Mouse (Mus musculus): ENCODE results near the gene Olfr828.

The Olfr828 gene

DNA sequence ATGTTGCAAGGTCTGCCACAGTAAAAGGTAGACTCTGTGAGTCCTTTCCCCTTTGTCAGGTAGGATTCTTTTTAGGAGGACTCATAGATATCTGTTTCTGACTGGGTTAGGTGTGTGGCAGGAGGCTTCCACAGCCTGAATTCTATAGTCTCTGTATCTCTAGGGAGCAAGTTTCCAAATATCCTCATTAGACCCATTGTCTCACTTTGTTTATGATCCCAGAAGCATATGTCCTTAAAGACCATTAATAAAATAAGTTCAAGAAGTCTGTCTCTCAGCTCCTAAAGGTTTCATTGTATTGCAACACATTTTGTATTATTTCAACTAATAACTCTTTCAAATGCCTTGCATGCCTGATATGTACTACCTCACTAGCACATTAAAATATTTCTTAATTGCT, at the start of gene Olfr828:
Gene Olfr828 (minus strand): TSS at position 101 of the 400 bp plus-strand sequence.
- DNase-seq (ENCODE audit: low spot score), result no peak

DNA sequence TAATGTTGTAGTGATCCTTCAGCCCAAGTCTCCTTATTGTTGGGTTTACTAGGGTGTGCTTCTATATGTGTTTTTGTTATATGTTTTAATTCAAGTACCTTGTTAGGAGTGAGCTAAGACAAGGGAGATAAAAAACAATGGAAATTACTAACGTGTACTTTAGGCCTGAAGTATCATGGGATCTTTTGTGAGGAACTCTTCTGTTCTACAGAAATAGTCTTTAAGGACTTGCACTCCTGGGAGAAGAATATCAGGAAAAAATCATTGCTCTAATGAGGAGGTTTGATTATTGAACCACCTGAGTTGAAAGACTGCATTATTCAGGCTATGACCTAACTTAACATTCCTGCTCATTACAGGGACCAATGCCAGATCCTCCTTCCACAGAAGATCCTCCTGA, 35.3 kb upstream of the Olfr828 start, which contains the start of gene Olfr829:
Gene Olfr829 (plus strand): TSS at position 301 of the 400 bp plus-strand sequence.
- DNase-seq (ENCODE audit: low spot score), result no peak

DNA sequence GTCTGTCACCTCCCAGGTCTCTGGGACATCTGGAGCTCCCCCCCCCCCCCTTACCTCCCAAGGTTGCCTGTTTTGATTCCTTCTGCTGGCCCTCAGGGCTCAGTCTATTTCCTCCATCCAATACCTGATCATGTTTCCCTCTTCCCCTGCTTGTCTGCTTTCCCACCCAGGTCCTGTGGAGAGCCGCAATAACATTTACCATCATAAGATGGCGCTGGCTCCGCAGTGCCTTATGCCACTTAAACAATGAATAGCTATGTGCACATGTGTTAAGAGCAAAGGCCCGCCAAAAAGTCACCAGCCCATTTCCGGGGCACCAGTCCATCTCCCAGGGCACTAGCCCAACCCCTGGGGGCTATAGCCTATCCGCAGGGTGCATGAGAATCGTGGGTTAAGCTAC, 34.0 kb downstream of the Olfr828 start:
- no peak for DNase-seq (ENCODE audit: low spot score)

DNA sequence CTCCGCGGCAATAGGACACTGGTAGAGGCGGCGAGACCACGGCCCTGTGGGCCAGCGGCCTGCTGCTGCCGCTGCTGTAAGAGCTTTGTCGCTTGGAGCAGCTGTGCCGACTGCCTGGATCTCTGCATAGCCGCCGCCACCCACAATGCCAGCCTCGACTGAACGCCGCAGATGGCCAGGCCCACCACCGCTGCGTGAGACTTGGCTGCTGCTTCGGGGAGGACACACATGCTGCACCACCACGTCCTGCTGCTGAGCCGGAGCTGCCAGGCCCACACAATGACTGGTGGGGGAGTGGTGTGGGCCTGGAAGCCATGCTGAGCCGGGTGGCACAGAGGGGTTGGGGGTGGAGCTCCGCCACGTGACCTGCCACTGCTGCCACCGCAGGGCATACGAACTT, 39.9 kb downstream of the Olfr828 start:
- DNase-seq (ENCODE audit: low spot score), result no peak

DNA sequence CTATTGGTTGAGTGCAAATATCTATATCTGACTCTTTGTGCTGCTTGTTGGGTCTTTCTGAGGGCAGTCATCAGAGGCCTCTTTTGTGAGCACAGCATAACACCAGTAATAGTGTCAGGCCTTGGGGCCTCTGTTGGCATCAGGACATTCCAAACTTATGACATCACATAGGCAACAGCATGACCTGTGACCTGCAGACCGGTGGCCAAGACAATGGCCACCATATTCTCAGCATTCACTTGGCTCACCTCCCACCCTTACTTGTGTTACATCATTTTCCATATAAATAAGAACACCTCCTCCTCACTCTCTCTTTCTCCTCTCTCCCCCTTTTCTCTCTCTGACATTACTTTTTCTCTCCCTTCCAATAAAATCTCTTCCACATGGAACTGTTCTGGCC, 40.3 kb downstream of the Olfr828 start:
- DNase-seq (ENCODE audit: low spot score), result no peak

All from ovary, postnatal 36 days (tissue).